Mouse (Mus musculus) left cerebral cortex, adult 2 months (tissue): ENCODE measurements around the gene Lamc1. TPM values are rescaled to one million over a fixed set of nuclear protein-coding genes. Genes with fewer than 3 reads are reported as not detected.
A peak's percentile ranks its signal among the peaks of the same experiment; 100 is the strongest.

Experiments used
- DNase-seq, 2 experiments: peaks; one replicate each; pipeline ENCODE4 v3.0.0; 2021 to 2022; ENCODE audit warnings: low spot score in 2 of 2, mixed read lengths in 1 of 2; ENCODE audit errors: extremely low spot score in 1 of 2
- H3K27ac ChIP-seq: fragments of 200-600 bp; 2 replicates; pipeline ENCODE4 v1.8.1; 2022
- H3K4me3 ChIP-seq: fragments of 200-600 bp; 2 replicates; pipeline ENCODE4 v1.8.1; 2022
- CTCF ChIP-seq: fragments of 200-600 bp; IDR thresholded peaks from 2 replicates; pipeline ENCODE4 v1.8.1; 2022; ENCODE audit warnings: antibody characterized with exemption, mild to moderate bottlenecking, moderate library complexity
- intact Hi-C: fragments of 180-260 bp; cut with DNase I; formaldehyde crosslinking; loops from one replicate; pipeline ENCODE4 v1.15.1; 2025
- total RNA-seq, 2 experiments: library from RNA; stranded (reverse); gene quantifications; 2 replicates each; pipeline ENCODE4 v1.2.3; 2021

Gene Lamc1
- total RNA-seq, 2 experiments from 2014 or later = 22.0 to 26.4 TPM

DNA sequence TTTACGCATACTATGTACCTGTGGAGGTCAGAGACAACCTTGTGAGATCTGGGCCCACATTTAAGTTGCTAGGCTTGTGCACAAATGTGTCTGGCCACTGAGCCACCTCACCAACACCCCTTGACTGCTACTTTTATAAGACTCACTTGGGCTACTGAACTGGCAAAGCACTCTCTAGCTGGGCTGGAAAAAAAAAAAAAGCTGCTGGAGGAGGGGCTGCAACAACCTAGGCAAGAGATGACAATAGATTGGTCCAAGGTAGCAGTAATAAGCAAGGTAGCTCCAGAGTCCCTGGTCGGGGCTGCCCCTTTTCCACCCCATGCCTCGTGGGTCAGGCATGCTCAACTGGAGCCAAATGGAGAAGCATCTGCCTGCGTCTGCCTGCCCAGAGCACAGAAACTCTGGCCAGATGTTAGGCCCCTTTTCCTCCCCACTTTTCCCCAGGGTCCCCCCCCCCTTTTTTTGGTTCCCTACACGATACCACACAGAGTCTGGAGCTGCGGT lies 63.7 kb downstream of the Lamc1 start:
- DNase-seq = no peak
- TF ChIP-seq CTCF = no peak
- H3K27ac ChIP-seq = no peak overlapping the region
- intact Hi-C loops = no loop called here
- no peak overlapping the region for H3K4me3 ChIP-seq

DNA sequence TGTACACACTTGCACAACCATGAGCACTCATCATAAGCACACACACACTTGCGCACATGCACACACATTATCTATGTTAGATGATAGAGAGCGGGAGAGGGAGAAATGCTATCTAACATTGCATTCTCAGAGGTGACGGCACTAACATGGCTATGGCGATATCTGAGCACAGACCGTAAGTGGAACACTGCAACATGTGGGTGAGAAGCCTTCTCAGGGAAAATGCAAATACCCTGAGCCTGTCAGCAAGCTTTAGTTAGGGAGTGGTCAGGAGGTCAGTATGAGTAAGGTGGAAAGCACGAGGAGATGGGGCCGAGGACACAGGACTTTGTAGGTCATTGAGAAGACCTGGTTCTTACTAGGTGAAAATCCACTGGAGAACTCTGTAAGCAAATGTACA lies 64.3 kb downstream of the Lamc1 start:
- no peak overlapping the region for H3K4me3 ChIP-seq
- DNase-seq = no peak
- no peak for TF ChIP-seq CTCF
- intact Hi-C loops = no loop called here
- H3K27ac ChIP-seq = no peak overlapping the region

DNA sequence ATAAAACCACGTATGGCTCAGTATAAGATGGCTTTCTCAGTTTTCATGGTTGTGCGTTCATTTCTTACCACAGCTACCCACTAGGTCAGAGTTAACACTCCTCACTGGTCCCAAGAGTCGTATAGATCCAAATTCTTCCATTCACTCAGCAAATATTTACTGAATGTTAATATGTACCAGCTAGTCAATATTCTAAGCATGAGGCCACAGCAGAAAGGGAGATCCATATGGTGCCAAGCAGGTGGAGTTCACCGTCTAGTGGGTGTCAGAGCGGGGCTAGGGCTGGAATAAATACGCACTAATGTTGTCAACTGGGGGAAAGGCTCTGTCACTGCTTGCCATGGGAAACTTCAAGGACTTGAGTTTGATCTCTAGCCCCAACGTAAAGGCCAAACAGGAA lies 64.9 kb downstream of the Lamc1 start:
- no peak for TF ChIP-seq CTCF
- no peak for DNase-seq
- Histone ChIP-seq H3K4me3 (no peak overlapping the region), H3K27ac (no peak overlapping the region)
- intact Hi-C loops = no loop called here

DNA sequence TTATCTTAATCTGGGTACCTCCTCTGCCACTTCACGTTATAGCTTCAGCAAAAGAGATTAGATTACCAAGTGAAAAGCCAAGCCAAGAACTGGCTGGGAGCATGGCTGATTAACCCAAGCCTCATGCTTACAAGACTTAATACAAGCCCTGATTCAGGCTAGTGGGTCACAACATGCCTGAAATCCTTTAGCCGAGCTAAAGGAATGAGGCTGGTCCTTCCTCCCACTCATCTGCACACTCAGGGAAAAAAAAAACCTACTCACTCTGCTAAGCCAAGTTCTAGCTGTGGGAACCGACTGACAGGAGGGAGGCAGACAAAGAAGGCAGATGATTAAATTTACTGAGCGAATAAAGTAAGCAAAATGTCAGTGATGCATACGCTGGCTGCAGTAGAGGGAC lies 65.7 kb downstream of the Lamc1 start:
- intact Hi-C loops = no loop called here
- no peak for DNase-seq
- Histone ChIP-seq H3K4me3 (no peak overlapping the region), H3K27ac (peak overlapping the region; percentile 38)
- no peak for TF ChIP-seq CTCF

DNA sequence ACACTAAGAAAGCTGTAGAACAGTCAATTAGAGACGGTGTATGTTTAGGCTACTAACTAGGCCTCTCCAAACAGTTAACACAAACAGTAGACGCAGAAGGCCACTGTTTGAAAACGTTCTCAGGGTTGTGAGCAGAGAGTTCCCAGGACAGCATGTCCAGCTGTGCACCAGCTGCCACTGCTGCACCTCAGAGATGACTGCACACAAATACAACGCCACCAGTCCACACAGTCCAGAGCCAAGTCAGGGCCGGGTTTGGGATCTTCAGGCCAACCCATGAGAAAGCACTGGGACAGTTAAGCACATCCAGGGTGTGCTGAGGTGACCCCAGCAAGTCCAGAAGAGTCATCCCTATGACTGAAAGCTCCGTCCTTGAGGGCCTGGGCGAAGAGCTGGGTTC lies 67.0 kb downstream of the Lamc1 start:
- no peak for TF ChIP-seq CTCF
- intact Hi-C loops = no loop called here
- DNase-seq = no peak
- no peak overlapping the region for H3K27ac ChIP-seq
- no peak overlapping the region for H3K4me3 ChIP-seq

DNA sequence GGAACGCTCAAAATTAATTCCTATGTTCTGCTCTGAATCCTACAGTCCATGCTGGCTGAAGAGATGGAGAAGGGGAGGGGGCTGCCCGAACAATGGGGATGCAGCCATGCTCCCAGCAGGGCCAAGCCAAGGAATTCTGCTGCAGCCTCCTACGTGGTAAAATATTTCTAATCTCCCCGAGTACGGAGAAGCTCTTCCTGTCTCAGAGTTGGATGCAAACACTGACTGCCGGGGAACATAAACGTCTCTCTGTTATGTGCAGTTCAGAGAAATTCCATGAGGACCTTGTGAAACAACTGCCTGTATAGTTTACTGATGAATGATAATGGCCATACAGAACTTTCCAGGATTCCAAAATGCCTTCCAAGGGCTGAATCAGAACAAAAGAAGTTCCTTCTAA lies 67.5 kb downstream of the Lamc1 start:
- no peak for DNase-seq
- no peak overlapping the region for H3K27ac ChIP-seq

DNA sequence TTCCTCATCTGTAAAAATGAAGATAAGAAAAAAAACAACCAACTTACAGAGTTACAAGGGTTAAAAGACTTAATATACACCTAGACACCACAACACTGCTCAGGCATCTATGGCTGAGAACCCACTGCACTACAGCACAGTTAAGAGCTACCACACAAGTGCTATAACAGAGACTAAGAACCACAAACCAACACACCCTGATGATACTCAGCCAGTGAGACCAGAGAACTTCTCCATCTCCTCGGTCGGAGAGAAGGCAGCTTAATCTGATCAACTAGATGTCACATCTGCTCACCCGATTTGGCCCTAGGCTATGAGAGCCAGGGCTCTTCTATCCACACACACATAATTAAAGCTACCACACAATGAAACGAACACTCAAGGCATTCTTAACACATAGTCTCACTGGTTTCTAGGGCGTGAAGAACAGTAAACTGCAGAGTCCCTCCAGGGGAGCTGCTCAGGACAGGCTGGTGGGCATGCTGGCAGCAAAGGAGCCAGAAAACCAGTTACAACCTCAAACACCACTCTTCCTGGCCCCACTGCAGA lies 72.8 kb downstream of the Lamc1 start:
- Histone ChIP-seq H3K4me3 (no peak overlapping the region), H3K27ac (no peak overlapping the region)

More for the DNA sequence above, 67.5 kb downstream of the Lamc1 start:
- intact Hi-C loops = no loop called here
- TF ChIP-seq CTCF = no peak
- H3K4me3 ChIP-seq = no peak overlapping the region

DNA sequence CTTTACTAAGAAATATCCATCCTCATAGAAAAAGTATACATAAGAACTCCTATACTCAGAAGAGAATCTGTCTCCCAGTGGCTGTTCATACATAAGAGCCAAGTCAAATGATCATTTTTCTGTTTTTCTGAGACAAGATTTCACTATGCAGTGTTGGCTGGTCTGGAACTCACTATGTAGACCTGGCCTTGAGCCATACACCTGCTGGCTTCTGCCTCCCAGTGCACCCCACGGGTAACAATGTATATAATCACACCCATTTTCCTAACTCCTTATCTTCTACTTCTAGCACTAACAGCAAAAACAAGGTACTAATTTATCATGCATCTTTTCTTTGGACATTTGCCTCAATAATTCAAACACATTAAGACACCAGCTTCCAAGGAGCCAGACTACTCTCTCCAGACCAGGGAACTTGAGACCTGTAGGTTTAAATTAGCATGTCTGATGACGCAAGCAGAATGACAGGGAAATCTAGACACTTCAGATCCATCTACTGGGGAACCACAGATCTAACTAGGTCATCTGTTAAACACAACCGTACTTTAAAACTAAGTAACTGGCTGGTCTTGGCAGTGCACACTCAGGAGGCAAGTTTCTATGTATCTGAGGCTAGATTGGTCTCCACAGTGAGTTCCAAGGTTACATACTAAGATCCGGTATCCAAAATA lies 79.9 kb downstream of the Lamc1 start:
- intact Hi-C loops = loop anchor here (5.0 kb wide), 1 partner anchor 135 kb away; no protein-coding TSS in a partner anchor
- Histone ChIP-seq H3K27ac (no peak overlapping the region), H3K4me3 (no peak overlapping the region)
- DNase-seq = no peak
- TF ChIP-seq CTCF = no peak

More for the DNA sequence above, 72.8 kb downstream of the Lamc1 start:
- intact Hi-C loops = no loop called here
- TF ChIP-seq CTCF = no peak
- DNase-seq = no peak

DNA sequence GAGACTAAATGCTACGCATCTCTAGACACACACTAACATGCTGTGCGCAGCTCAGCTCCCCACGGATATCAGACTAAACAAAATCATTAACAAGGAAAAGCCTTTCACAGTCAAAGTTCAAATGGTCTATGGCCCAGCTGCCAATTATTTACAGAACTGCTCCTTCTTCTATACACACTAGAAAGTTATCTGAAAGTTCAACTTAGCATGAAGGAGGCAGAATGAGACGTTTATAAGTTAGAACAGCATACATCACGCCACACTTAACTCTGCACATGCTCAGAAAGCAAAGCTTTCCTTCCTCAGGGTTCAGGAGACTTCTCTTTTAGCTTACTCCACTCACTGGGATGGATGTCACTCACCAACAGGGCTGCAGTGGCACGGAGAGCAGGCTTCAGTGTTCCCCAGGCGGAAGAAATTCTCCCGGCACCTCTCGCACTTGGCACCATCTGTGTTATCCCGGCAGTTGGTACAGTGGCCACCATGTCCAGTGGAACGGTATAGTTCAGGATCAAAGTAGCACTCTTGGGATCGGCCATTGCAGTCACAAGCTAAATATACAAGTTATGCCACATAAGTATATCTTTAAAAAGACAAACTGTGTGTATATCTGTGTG lies 80.9 kb downstream of the Lamc1 start:
- H3K4me3 ChIP-seq = no peak overlapping the region
- intact Hi-C loops = loop anchor here (5.0 kb wide), 1 partner anchor 136 kb away; no protein-coding TSS in a partner anchor

DNA sequence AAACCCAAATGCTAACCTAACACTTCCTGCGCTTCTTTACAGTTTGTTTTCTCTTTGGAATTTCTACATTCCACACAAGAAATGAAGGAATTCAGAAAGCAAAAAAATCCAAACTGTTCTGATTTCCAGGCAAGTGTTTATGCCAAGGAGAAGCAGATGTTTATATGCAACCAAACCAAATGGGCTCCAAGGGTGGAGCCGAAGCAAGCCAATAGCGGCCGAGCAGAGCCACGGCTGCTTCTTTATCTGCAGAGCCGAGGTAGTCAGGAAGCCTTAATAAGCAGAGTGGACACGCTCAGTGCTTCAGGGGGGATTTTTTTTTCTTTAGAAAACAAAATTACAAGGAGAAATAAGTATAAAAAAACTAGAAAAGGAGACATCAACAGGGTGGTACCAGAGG lies 91.2 kb downstream of the Lamc1 start:
- TF ChIP-seq CTCF = no peak

More for the DNA sequence above, 80.9 kb downstream of the Lamc1 start:
- no peak for DNase-seq
- TF ChIP-seq CTCF = no peak
- H3K27ac ChIP-seq = no peak overlapping the region

DNA sequence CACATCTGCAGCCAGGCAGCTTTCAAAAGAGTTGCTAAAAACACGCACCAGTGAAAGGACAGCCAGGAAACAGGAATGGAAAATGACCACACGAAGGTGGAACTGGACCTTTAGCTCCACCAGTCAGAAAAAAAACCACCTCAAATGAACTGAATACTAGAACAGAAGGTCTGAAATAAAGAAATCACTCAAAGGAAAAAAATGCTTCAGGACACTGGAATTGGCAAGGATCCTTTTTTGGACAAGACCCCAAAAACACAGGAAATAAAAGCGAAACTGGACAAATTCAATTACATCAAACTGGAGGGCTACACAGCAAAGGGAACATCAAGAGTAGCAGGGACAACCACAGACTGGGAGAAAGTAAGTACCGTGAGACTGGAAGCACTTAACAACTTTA lies 97.0 kb downstream of the Lamc1 start:
- no peak for TF ChIP-seq CTCF
- no peak for DNase-seq
- intact Hi-C loops = no loop called here
- Histone ChIP-seq H3K27ac (no peak overlapping the region), H3K4me3 (no peak overlapping the region)

More for the DNA sequence above, 91.2 kb downstream of the Lamc1 start:
- Histone ChIP-seq H3K27ac (no peak overlapping the region), H3K4me3 (no peak overlapping the region)
- intact Hi-C loops = no loop called here
- no peak for DNase-seq

DNA sequence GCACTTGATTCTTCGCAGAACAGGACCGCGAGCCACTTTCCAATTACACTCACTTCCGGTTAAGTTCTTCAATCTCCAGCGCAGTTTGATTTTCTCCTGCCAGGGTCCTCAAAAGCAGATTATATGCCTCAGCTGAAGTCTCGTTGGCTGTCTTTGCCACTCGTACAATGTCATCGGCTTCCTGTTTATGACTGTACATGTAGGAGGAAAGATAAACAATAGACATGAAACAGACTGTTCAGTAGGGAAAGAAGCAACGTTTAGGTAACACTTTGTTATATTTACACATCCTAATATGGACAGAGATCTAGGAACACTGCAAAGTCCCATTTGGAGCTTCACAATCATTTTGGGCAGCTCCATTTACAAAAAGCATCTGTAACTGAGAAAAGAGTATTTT lies 100.9 kb downstream of the Lamc1 start:
- intact Hi-C loops = no loop called here
- Histone ChIP-seq H3K4me3 (no peak overlapping the region), H3K27ac (no peak overlapping the region)
- no peak for TF ChIP-seq CTCF
- DNase-seq = no peak
